Mouse (Mus musculus): ENCODE measurements around the gene Ptpn3. TPM values are rescaled to one million over a fixed set of nuclear protein-coding genes. Genes with fewer than 3 reads are reported as not detected.

The Ptpn3 gene
- total and polyA plus RNA-seq, 3 experiments = 4.7 to 8.4 TPM; not detected in 1

DNA sequence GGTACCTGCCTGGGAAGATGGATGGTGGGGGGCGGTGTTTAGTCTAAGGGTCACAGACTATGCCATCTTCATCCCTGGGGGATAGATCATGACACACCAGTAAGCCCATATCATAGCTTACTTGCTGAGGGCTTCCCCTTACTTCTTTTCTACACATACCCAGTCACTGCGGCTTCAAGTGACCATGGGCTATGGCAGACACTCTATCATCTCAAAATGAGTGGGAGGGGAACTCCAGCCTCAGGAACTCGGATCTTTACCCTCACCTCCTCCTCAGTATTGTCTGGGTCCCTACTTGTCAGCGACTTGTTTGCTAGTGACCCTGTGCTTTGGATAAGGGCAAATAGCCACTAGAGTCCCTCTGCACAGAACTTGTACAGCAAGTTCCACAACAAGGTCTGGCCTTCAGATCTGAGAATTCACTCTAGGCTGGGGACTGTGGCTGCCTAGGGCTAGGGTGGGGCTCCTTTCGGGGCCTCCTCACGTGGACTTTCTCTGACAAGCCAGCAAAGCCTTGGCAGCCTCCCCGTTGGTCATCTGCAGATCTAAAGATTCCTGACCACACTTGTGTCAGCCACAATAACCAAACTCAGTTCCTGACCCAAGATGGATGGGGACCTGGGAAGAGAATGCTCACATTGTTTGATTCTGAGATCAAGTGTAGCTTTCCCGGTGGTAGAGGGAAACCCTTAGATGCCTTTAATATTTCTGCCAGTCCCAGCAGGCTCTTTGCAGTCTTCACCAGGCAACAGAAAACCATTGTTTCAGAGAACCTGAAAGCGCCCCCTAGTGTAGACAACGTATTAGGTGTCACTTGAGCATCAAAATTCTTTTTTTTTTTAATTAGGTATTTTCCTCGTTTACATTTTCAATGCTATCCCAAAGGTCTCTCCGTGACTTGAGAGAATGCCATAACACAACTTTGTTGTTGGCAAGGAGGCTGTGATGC, 134.4 kb downstream of the Ptpn3 start:
- peaks cover 0 to 2% of the 10 kb centered on the region in 2 experiments; a peak in 1 of 4 replicates for H3K27me3 ChIP-seq (ENCODE audit: control insufficient read depth in 1 of 2, insufficient read depth in 2 of 2, low read length in 2 of 2)
- H3K4me1 ChIP-seq (ENCODE audit: control insufficient read depth in 1 of 2, insufficient read depth in 2 of 2, low read length in 2 of 2) = peaks cover 0 to 8% of the 10 kb centered on the region in 2 experiments; a peak in 2 of 4 replicates
- H3K27ac ChIP-seq (ENCODE audit: control insufficient read depth, low read depth, low read length) = no peak overlapping the region
- H3K36me3 ChIP-seq (ENCODE audit: control insufficient read depth in 1 of 2, insufficient read depth in 2 of 2, low read length in 2 of 2) = no peaks in the 10 kb centered on the region
- no peak overlapping the region for H3K9ac ChIP-seq (ENCODE audit: control insufficient read depth, low read depth, low read length, poor library complexity, severe bottlenecking)
- H3K79me2 ChIP-seq (ENCODE audit: control insufficient read depth, insufficient read depth, low read length, poor library complexity) = no peaks in the 10 kb centered on the region
- peak; percentile 44 for DNase-seq (ENCODE audit: low read depth, low spot score)
- no peak overlapping the region for H3K4me3 ChIP-seq (ENCODE audit: control insufficient read depth in 1 of 2, insufficient read depth in 1 of 2, low read depth in 2 of 2, low read length in 2 of 2)
- TF ChIP-seq POLR2AphosphoS5 (IDR thresholded peaks at IDR 0.05; ENCODE audit: borderline replicate concordance, low read depth, low read length) (no peak), ZC3H11A (IDR thresholded peaks at IDR 0.05; ENCODE audit: low read depth, low read length) (0 out of 2 replicates have a peak, but pooled peaks have one; percentile 12), EP300 (IDR thresholded peaks at IDR 0.05; ENCODE audit: low read depth in 1 of 2, low read length in 2 of 2) (no peak), MXI1 (IDR thresholded peaks at IDR 0.05; ENCODE audit: low read depth, low read length) (no peak), ZKSCAN1 (IDR thresholded peaks at IDR 0.05; ENCODE audit: low read depth, low read length) (no peak), RAD21 (IDR thresholded peaks at IDR 0.05; ENCODE audit: low read depth, low read length) (peak; percentile 35), UBTF (IDR thresholded peaks at IDR 0.05; ENCODE audit: borderline replicate concordance, insufficient read depth, low read depth, low read length) (no peak), TBP (IDR thresholded peaks at IDR 0.05; ENCODE audit: low read depth, low read length) (no peak), MYC (IDR thresholded peaks at IDR 0.05; ENCODE audit: low read depth, low read length) (no peak), RCOR1 (IDR thresholded peaks at IDR 0.05; ENCODE audit: low read depth, low read length) (no peak), POLR2AphosphoS2 (IDR thresholded peaks at IDR 0.05; ENCODE audit: low read length) (no peak), NELFE (IDR thresholded peaks at IDR 0.05; ENCODE audit: low read depth, low read length) (no peak), CTCF (IDR thresholded peaks at IDR 0.05 in 2 of 3, conservative IDR thresholded peaks at IDR 0.05 in 1 of 3; ENCODE audit: control insufficient read depth in 1 of 3, insufficient read depth in 1 of 3, low read depth in 2 of 3, low read length in 3 of 3, poor library complexity in 1 of 3, severe bottlenecking in 1 of 3) (peak; percentile 5 to 60 (median 44); a peak in 4 of 6 replicates), USF2 (IDR thresholded peaks at IDR 0.05; ENCODE audit: borderline replicate concordance in 1 of 2, insufficient read depth in 1 of 2, low read depth in 1 of 2, low read length in 2 of 2) (no peak), SMC3 (IDR thresholded peaks at IDR 0.05; ENCODE audit: low read depth, low read length) (peak; percentile 43), ZNF384 (IDR thresholded peaks at IDR 0.05; ENCODE audit: low read depth, low read length) (peak; percentile 82), MAFK (IDR thresholded peaks at IDR 0.05; ENCODE audit: borderline replicate concordance, low read depth, low read length) (no peak)
- no peaks in the 10 kb centered on the region for H3K9me3 ChIP-seq (replicated peaks; ENCODE audit: insufficient read depth, low read length)

DNA sequence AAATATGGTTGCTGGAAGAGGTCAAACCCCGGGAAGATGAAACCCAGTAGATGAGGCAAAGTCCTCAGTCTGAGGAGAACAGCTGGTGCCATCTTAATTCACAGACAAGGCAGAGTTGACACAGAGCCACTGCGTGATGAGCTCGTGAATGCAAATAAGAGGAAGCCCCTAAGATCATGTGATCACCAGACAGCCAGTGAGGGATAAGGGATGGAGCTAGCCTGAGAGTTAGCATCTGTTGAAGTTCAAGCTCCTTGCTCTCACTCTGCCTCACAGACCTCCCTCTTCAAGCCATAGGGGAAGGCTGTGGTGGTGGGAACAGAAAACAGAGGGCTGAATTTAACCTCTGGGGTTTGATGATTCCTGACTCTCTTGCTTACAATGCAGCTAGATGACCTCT, 136.0 kb downstream of the Ptpn3 start:
- Histone ChIP-seq H3K4me1 (ENCODE audit: control insufficient read depth in 1 of 2, insufficient read depth in 2 of 2, low read length in 2 of 2) (peaks cover 0 to 8% of the 10 kb centered on the region in 2 experiments; a peak in 2 of 4 replicates), H3K4me3 (ENCODE audit: control insufficient read depth in 1 of 2, insufficient read depth in 1 of 2, low read depth in 2 of 2, low read length in 2 of 2) (no peak overlapping the region), H3K9me3 (replicated peaks; ENCODE audit: insufficient read depth, low read length) (no peaks in the 10 kb centered on the region), H3K27me3 (ENCODE audit: control insufficient read depth in 1 of 2, insufficient read depth in 2 of 2, low read length in 2 of 2) (peaks cover 0 to 2% of the 10 kb centered on the region in 2 experiments; a peak in 1 of 4 replicates), H3K79me2 (ENCODE audit: control insufficient read depth, insufficient read depth, low read length, poor library complexity) (no peaks in the 10 kb centered on the region), H3K9ac (ENCODE audit: control insufficient read depth, low read depth, low read length, poor library complexity, severe bottlenecking) (no peak overlapping the region), H3K27ac (ENCODE audit: control insufficient read depth, low read depth, low read length) (no peak overlapping the region), H3K36me3 (ENCODE audit: control insufficient read depth in 1 of 2, insufficient read depth in 2 of 2, low read length in 2 of 2) (no peaks in the 10 kb centered on the region)
- TF ChIP-seq SMC3 (IDR thresholded peaks at IDR 0.05; ENCODE audit: low read depth, low read length) (no peak), MAZ (IDR thresholded peaks at IDR 0.05; ENCODE audit: low read depth, low read length) (no peak), RAD21 (IDR thresholded peaks at IDR 0.05; ENCODE audit: low read depth, low read length) (no peak), USF2 (IDR thresholded peaks at IDR 0.05; ENCODE audit: borderline replicate concordance in 1 of 2, insufficient read depth in 1 of 2, low read depth in 1 of 2, low read length in 2 of 2) (no peak), USF1 (IDR thresholded peaks at IDR 0.05; ENCODE audit: low read depth, low read length) (peak; percentile 69)
- peak; percentile 34 for DNase-seq (ENCODE audit: low read depth, low spot score)
